Mouse (Mus musculus) cortical plate, adult 2 months (tissue): Measurements from ENCODE around the gene Yipf3.

ENCODE experiments used
- CTCF ChIP-seq: fragments of 200-500 bp; IDR thresholded peaks from 2 replicates; pipeline ENCODE4 v1.5.1; 2011; ENCODE audit warnings: mild to moderate bottlenecking, control low read depth, low read length; ENCODE audit not compliant: insufficient read depth; ENCODE audit errors: extremely low read depth
- POLR2A ChIP-seq: fragments of 200-500 bp; IDR thresholded peaks from 2 replicates; pipeline ENCODE4 v1.6.1; 2011; ENCODE audit warnings: mild to moderate bottlenecking, low read length, control low read depth; ENCODE audit not compliant: insufficient read depth; ENCODE audit errors: extremely low read depth

- TF ChIP-seq CTCF: no peak
- TF ChIP-seq POLR2A: peak; percentile 85
Observed at GRCm38 (mm10) chr17:46297364-46298219, 49.7 kb downstream of the Yipf3 start, which contains the start of gene Dlk2.
